Mouse (Mus musculus): ENCODE results near the gene Gm8068.
"Not testable (repeated sequence)": the region's sequence is repeated elsewhere in the genome, so short reads cannot be mapped to it uniquely, and the experiment has no call there.

The Gm8068 gene

DNA sequence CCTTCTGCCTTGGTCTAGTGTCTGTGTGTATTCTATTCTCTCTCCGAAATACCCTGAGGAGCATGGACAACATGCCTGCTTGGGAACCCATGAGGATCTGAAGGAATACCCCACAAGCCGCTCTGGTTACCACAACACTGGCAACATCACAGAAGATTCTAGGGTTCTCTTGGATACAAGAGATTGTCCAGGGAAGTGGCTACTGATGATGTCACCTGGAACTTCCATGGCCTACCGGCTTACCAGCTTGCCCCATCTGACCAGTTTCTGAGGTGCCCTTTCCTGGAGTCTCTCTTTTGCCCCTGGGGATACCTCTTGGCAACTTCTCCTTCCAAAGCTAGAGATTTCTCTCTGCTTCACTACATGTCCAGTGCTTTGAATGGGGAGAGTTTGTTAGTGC lies at the start of gene Gm8068:
TSS of gene Gm8068 (minus strand) at position 101 of the 400 bp plus-strand sequence.
- DNase-seq: not testable (repeated sequence)

DNA sequence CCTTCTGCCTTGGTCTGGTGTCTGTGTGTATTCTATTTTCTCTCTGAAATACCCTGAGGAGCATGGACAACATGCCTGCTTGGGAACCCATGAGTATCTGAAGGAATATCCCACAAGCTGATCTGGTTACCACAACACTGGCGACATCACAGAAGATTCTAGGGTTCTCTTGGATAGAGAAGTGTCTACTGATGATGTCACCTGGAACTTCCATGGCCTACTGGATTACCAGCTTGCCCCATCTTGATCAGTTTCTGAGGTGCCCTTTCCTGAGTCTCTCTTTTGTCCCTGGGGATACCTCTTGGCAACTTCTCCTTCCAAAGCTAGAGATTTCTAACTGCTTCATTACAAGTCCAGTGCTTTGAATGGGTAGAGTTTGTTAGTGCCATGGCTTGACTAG lies 48.8 kb upstream of the Gm8068 start, which contains the start of gene Gm7929:
TSS of gene Gm7929 (minus strand) at position 101 of the 400 bp plus-strand sequence.
- not testable (repeated sequence) for DNase-seq

DNA sequence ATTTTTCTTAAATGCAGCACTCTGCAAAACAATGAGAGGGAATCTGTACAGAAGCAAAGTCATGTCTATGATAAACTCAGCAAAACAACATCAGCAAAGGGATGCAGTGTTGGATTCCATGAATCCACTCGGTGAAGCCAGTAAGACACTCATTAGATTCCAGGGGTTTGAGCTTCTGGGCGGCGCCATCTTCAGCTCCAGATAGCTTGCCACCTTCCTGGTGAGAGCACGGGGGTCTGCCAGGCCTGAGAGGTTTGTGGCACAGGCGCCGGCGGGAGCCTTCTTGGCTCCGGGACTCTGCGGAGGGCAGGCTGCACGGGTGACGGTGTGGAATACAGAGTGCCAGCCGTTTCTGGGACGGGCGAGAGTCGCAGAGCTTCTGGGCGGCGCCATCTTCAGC lies 21.8 kb upstream of the Gm8068 start:
- DNase-seq: not testable (repeated sequence)

DNA sequence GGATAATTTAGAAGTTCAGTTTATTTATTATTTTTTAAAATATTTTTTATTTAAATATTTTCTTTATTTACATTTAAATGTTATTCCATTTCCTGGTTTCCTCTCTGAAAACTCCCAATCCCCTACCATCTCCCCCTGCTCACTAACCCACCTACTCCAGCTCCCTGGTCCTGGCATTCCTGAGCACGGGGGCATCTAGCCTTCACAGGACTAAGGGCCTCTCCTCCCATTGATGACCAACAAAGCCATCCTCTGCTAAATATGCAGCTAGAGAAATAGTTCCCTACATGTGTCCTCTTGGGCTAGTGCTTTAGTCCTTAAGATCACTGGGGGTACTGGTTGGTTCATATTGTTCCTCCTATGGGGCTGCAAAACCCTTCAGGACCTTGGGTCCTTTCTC lies 15.5 kb upstream of the Gm8068 start:
- DNase-seq: not testable (repeated sequence)

DNA sequence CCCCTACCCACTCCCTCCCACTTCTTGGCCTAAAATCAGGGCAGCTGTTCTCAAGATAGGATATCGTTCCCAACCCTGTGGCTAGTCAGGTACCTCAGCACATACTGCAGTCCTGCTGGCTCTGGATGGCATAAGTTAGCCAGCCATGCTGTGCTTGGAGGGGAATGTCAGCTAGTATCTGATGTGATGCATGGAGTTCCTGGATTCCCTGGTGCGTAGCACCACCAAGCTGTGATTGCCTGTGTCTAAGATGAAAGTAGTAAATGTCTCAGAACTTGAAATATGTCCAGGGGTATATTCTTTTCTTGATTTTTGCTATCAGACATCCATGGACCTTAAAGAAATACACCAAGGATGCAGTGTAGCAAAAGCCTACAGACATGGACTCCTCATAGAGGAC lies 53.5 kb downstream of the Gm8068 start:
- DNase-seq: not testable (repeated sequence)
